Comparison of ENCODE assay signal across 13 mouse cellular contexts in the genomic region with DNA sequence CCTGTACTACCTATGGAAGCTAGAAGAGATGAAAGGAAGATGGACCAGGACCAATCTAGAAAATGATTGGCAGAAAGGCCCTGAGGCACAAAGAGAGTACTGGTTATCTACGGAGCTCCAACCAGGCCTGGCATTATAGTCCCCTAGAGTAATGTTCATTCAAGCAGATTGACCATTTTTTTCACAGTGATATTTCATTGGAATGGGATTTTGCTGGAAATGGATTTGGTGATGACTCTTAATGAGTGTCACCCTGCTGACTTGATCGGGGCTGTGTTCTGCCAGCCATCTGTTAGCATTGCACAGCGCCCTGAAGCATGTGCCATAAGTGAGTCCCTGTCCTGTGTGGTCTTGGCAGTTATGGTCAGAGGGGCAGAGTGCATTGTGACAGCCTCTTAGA.
A peak's percentile ranks its signal among the peaks of the same experiment; 100 is the strongest.
DNase-seq lines count a peak whose midpoint lies in the region; ATAC-seq and TF ChIP-seq lines count a peak whose summit lies in the region.
"Had no signal": no experiment of that assay in that cellular context is flagged by ENCODE, and none has a peak within 500 bp of the region (broad histone marks: within the 10 kb centered on the region; RNA-seq: fewer than 3 reads in every experiment).

No protein-coding gene starts in this region.

- no peak overlapping the region for H3K4me2 ChIP-seq in forebrain, embryonic 13.5 days
- no peak overlapping the region for H3K4me2 ChIP-seq in forebrain, embryonic 11.5 days (ENCODE audit: low read depth, low read length, severe bottlenecking)
- H3K4me2 ChIP-seq in neural tube, embryonic 11.5 days (ENCODE audit: low read depth) = no peak overlapping the region
- H3K4me2 ChIP-seq in hindbrain, embryonic 14.5 days (replicated peaks) = no peak overlapping the region
- no peak overlapping the region for H3K4me2 ChIP-seq in neural tube, embryonic 15.5 days
- H3K4me2 ChIP-seq in intestine, postnatal 0 days (replicated peaks; ENCODE audit: low read depth) = no peak overlapping the region
- H3K4me2 ChIP-seq: embryonic facial prominence, embryonic 13.5 days; liver, embryonic 13.5 days had no signal

- no peaks in the 10 kb centered on the region for H3K9me3 ChIP-seq in forebrain, embryonic 13.5 days (replicated peaks)
- H3K9me3 ChIP-seq in forebrain, embryonic 11.5 days (ENCODE audit: control insufficient read depth, low read length) = no peaks in the 10 kb centered on the region
- no peaks in the 10 kb centered on the region for H3K9me3 ChIP-seq in neural tube, embryonic 11.5 days (ENCODE audit: control insufficient read depth, low read length)
- H3K9me3 ChIP-seq in hindbrain, embryonic 14.5 days (ENCODE audit: control insufficient read depth, low read length) = no peaks in the 10 kb centered on the region
- no peaks in the 10 kb centered on the region for H3K9me3 ChIP-seq in neural tube, embryonic 15.5 days (replicated peaks)
- H3K9me3 ChIP-seq in intestine, postnatal 0 days (ENCODE audit: control insufficient read depth) = no peaks in the 10 kb centered on the region
- H3K9me3 ChIP-seq: embryonic facial prominence, embryonic 13.5 days; liver, embryonic 13.5 days had no signal

- peaks cover 4% of the 10 kb centered on the region; the same call in 1 of the 2 replicates for H3K4me1 ChIP-seq in forebrain, embryonic 13.5 days
- H3K4me1 ChIP-seq in forebrain, embryonic 11.5 days (replicated peaks; ENCODE audit: control insufficient read depth, insufficient read depth, low read length) = no peaks in the 10 kb centered on the region
- H3K4me1 ChIP-seq in neural tube, embryonic 11.5 days (ENCODE audit: control insufficient read depth, insufficient read depth, low read length) = no peaks in the 10 kb centered on the region
- no peaks in the 10 kb centered on the region for H3K4me1 ChIP-seq in hindbrain, embryonic 14.5 days (replicated peaks; ENCODE audit: control insufficient read depth, insufficient read depth, low read length)
- H3K4me1 ChIP-seq in neural tube, embryonic 15.5 days = peaks cover 12% of the 10 kb centered on the region; the same call in 1 of the 2 replicates
- H3K4me1 ChIP-seq in intestine, postnatal 0 days (replicated peaks; ENCODE audit: control insufficient read depth, insufficient read depth, low read length) = no peaks in the 10 kb centered on the region
- H3K4me1 ChIP-seq: liver, embryonic 13.5 days had no signal

- no peak overlapping the region for H3K4me3 ChIP-seq in forebrain, embryonic 13.5 days
- no peak overlapping the region for H3K4me3 ChIP-seq in forebrain, embryonic 11.5 days (ENCODE audit: low read depth, low read length)
- no peak overlapping the region for H3K4me3 ChIP-seq in neural tube, embryonic 11.5 days (ENCODE audit: low read depth, low read length)
- no peak overlapping the region for H3K4me3 ChIP-seq in hindbrain, embryonic 14.5 days (replicated peaks; ENCODE audit: low read length)
- H3K4me3 ChIP-seq in neural tube, embryonic 15.5 days (replicated peaks) = no peak overlapping the region
- no peak overlapping the region for H3K4me3 ChIP-seq in intestine, postnatal 0 days (ENCODE audit: low read depth, low read length)
- H3K4me3 ChIP-seq: embryonic facial prominence, embryonic 13.5 days; liver, embryonic 13.5 days had no signal

- TF ChIP-seq CTCF in intestine, postnatal 0 days (IDR thresholded peaks at IDR 0.05; ENCODE audit: low read depth) = no peak

- 73% methylated on average over 3 of the region's 3 CpGs for WGBS in forebrain, embryonic 13.5 days
- 87% methylated on average over 3 of the region's 3 CpGs for WGBS in forebrain, embryonic 11.5 days
- WGBS in neural tube, embryonic 11.5 days = 84% methylated on average over 3 of the region's 3 CpGs
- WGBS in hindbrain, embryonic 14.5 days = 54% methylated on average over 3 of the region's 3 CpGs
- 38% methylated on average over 3 of the region's 3 CpGs for WGBS in neural tube, embryonic 15.5 days
- WGBS in intestine, postnatal 0 days = 98% methylated on average over 3 of the region's 3 CpGs

- DNase-seq in forebrain, embryonic 11.5 days (ENCODE audit: low spot score) = no peak
- DNase-seq in neural tube, embryonic 11.5 days (ENCODE audit: low spot score) = no peak
- no peak for DNase-seq in neural tube, embryonic 10.5 days (ENCODE audit: extremely low spot score, low spot score)
- peak; percentile 31 for DNase-seq in hindbrain, embryonic 14.5 days (ENCODE audit: low spot score)
- DNase-seq in right cerebral cortex, postnatal 14 days = no peak
- DNase-seq: adrenal gland, adult 2 months; kidney, adult 11 months; liver, embryonic 13.5 days; lung, postnatal 14 days had no signal

- no peak overlapping the region for H3K9ac ChIP-seq in forebrain, embryonic 13.5 days
- no peak overlapping the region for H3K9ac ChIP-seq in forebrain, embryonic 11.5 days (ENCODE audit: low read length)
- H3K9ac ChIP-seq in neural tube, embryonic 11.5 days (ENCODE audit: low read length) = no peak overlapping the region
- no peak overlapping the region for H3K9ac ChIP-seq in hindbrain, embryonic 14.5 days
- no peak overlapping the region for H3K9ac ChIP-seq in neural tube, embryonic 15.5 days (replicated peaks)
- no peak overlapping the region for H3K9ac ChIP-seq in intestine, postnatal 0 days (ENCODE audit: low read depth, low read length)
- H3K9ac ChIP-seq: embryonic facial prominence, embryonic 13.5 days; liver, embryonic 13.5 days had no signal

- H3K36me3 ChIP-seq in forebrain, embryonic 13.5 days (ENCODE audit: poor library complexity, severe bottlenecking) = no peaks in the 10 kb centered on the region
- no peaks in the 10 kb centered on the region for H3K36me3 ChIP-seq in forebrain, embryonic 11.5 days (ENCODE audit: control insufficient read depth, insufficient read depth, low read length)
- H3K36me3 ChIP-seq in neural tube, embryonic 11.5 days (ENCODE audit: control insufficient read depth, insufficient read depth, low read length) = no peaks in the 10 kb centered on the region
- H3K36me3 ChIP-seq in hindbrain, embryonic 14.5 days (replicated peaks; ENCODE audit: control insufficient read depth, insufficient read depth) = no peaks in the 10 kb centered on the region
- no peaks in the 10 kb centered on the region for H3K36me3 ChIP-seq in neural tube, embryonic 15.5 days
- H3K36me3 ChIP-seq in intestine, postnatal 0 days (ENCODE audit: control insufficient read depth, insufficient read depth) = no peaks in the 10 kb centered on the region
- H3K36me3 ChIP-seq: embryonic facial prominence, embryonic 13.5 days; liver, embryonic 13.5 days had no signal

- no peaks in the 10 kb centered on the region for H3K27me3 ChIP-seq in forebrain, embryonic 13.5 days
- no peaks in the 10 kb centered on the region for H3K27me3 ChIP-seq in forebrain, embryonic 11.5 days (ENCODE audit: control insufficient read depth, insufficient read depth, low read length)
- no peaks in the 10 kb centered on the region for H3K27me3 ChIP-seq in neural tube, embryonic 11.5 days (ENCODE audit: control insufficient read depth, insufficient read depth, low read length)
- H3K27me3 ChIP-seq in hindbrain, embryonic 14.5 days (ENCODE audit: control insufficient read depth, insufficient read depth, low read length) = no peaks in the 10 kb centered on the region
- H3K27me3 ChIP-seq in neural tube, embryonic 15.5 days (replicated peaks) = no peaks in the 10 kb centered on the region
- H3K27me3 ChIP-seq in intestine, postnatal 0 days (replicated peaks; ENCODE audit: control insufficient read depth, insufficient read depth, low read length) = no peaks in the 10 kb centered on the region
- H3K27me3 ChIP-seq: embryonic facial prominence, embryonic 13.5 days; liver, embryonic 13.5 days had no signal

- H3K27ac ChIP-seq in forebrain, embryonic 13.5 days = no peak overlapping the region
- no peak overlapping the region for H3K27ac ChIP-seq in forebrain, embryonic 11.5 days (ENCODE audit: low read depth, low read length)
- no peak overlapping the region for H3K27ac ChIP-seq in neural tube, embryonic 11.5 days (ENCODE audit: low read depth, low read length)
- no peak overlapping the region for H3K27ac ChIP-seq in hindbrain, embryonic 14.5 days
- peak overlapping the region; percentile 58; the same call in 1 of the 2 replicates for H3K27ac ChIP-seq in neural tube, embryonic 15.5 days (replicated peaks)
- no peak overlapping the region for H3K27ac ChIP-seq in intestine, postnatal 0 days (ENCODE audit: low read depth, low read length)
- H3K27ac ChIP-seq: embryonic facial prominence, embryonic 13.5 days; liver, embryonic 13.5 days had no signal

- ATAC-seq in forebrain, embryonic 13.5 days = peak; percentile 77
- ATAC-seq in forebrain, embryonic 11.5 days (replicated peaks; ENCODE audit: low FRiP score) = no peak
- ATAC-seq in neural tube, embryonic 11.5 days (ENCODE audit: insufficient read depth, low FRiP score, low TSS enrichment) = 0 out of 2 replicates have a peak, but pooled peaks have one; percentile 38
- peak; percentile 75 for ATAC-seq in hindbrain, embryonic 14.5 days (ENCODE audit: low FRiP score)
- peak; percentile 85 for ATAC-seq in neural tube, embryonic 15.5 days (ENCODE audit: low FRiP score)
- ATAC-seq in intestine, postnatal 0 days = no peak

Comparison
In these comparisons a context has a peak if more than half of its experiments do, and no peak if none do; other contexts are left out.
1. ATAC-seq: peak in forebrain, embryonic 13.5 days (single experiment), neural tube, embryonic 11.5 days (single experiment), hindbrain, embryonic 14.5 days (single experiment) and neural tube, embryonic 15.5 days (single experiment); none in forebrain, embryonic 11.5 days (single experiment) and intestine, postnatal 0 days (single experiment).